Mouse (Mus musculus) adrenal gland, adult 8-10 months (tissue): ENCODE results near the gene Nt5dc1. TPM values are rescaled to one million over a fixed set of nuclear protein-coding genes. Genes with fewer than 3 reads are reported as not detected.

Experiments
- total RNA-seq, 4 experiments: library from RNA; stranded (reverse); gene quantifications; 2 replicates each; pipeline ENCODE4 v1.2.4; 2022

Gene Nt5dc1
- total RNA-seq, 4 experiments from 2014 or later, result 19.2 to 27.8 (median 22.3) TPM

Other genes starting within 250 kb of the Nt5dc1 start
- gene Dse, start 210.8 kb downstream of the Nt5dc1 start, total RNA-seq, result 10 to 100 TPM; 11.0 to 15.5 (median 11.8) TPM
- 10 to 100 TPM; 65.5 to 80.9 (median 76.2) TPM for gene Tspyl1, start 136.4 kb downstream of the Nt5dc1 start, total RNA-seq
- 10 to 100 TPM; 20.5 to 34.6 (median 26.4) TPM for gene Tspyl4, start 121.1 kb downstream of the Nt5dc1 start, total RNA-seq
- gene Col10a1, start 28.6 kb downstream of the Nt5dc1 start, total RNA-seq, result not detected
- 10 to 100 TPM in 3 of 4 experiments, 1 to 10 TPM in 1; 8.7 to 18.4 (median 13.8) TPM for gene Frk, start 64.8 kb upstream of the Nt5dc1 start, total RNA-seq